Mouse (Mus musculus) granulocyte monocyte progenitor cell, adult 5-6 weeks (primary cell): ENCODE measurements around the gene Gm9999. TPM values are rescaled to one million over a fixed set of nuclear protein-coding genes. Genes with fewer than 3 reads are reported as not detected.
"Not testable (repeated sequence)": the region's sequence is repeated elsewhere in the genome, so short reads cannot be mapped to it uniquely, and the experiment has no call there.

Experiments used
- ATAC-seq: replicated peaks from 2 replicates; pipeline ENCODE4 v1.8.0; 2016; ENCODE audit warnings: mild to moderate bottlenecking, moderate TSS enrichment, inconsistent platforms; ENCODE audit not compliant: poor library complexity, severe bottlenecking
- total RNA-seq, 2 experiments: library from RNA; stranded (forward) in 1 of 2; stranded (reverse) in 1 of 2; fragments of 200-712, 200-1000 nt in 1 of 2; fragments of >200 nt in 1 of 2; fragmentation: Nextera tagmentation in 1 of 2; gene quantifications; 2 replicates each; pipeline ENCODE4 v1.2.3; 2014 to 2017

Gene Gm9999
- not detected in 2 replicates for total RNA-seq (2014; fragmentation: Nextera tagmentation)
- total RNA-seq (2017) = not detected in 2 replicates

DNA sequence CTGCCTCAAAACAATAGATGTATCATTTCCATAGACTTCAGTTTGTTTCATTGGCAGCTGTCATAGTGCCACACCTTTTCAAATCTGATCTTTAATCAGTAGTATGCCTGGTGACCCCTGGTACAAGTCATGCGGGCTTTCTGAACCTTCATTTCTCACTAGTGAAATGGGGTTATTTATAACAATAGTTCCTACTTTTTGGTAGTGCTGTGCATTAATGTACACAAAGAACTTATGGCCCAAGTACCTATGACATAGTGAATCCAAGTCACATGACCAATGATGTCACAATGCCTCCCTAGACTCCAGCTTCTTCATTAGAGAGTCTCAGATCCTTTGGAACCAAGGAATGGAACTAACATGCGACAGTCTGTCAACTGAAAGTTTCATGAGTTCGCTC, at the start of gene Gm9999:
Gene Gm9999 (plus strand): TSS at position 301 of the 400 bp plus-strand sequence.
- ATAC-seq = no peak

DNA sequence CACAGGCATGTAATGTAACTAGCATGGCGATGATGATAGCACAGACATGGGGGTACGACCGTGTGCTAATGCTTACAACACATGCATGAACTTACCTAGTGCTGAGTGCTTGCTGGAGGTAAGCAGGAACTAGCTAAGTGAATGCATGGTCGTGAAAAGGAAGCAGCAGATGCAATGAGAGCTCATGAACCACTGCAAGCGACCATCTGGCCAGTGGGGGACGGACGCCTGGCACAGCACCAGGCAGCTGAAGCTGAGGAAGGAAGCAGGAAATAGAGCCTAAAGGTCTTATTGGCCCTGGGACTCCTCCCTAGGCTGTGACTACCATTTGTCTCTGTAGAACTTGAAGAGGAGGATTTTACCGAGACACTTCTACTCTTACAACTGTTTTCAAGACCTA, 48.6 kb upstream of the Gm9999 start:
- peak; percentile 76 for ATAC-seq

DNA sequence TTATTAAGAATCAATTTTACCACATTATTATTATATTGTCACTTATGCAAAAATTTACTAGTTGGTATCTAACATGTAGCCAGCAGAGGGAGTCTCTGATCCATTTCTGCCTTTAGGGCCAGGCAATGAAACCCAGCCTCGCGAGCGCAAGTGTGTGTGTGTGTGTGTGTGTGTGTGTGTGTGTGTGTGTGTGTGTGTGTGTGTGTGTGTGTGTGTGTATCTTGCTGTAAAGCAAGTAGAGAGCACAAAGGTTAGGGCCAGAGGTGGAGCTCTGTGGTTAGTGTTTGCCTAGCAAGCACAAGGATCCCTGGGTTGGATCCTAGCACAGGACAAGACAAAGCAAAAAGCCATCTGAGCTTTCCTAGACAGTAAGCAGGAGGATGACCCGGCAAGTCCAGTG, 47.5 kb upstream of the Gm9999 start:
- peak; percentile 70 for ATAC-seq

DNA sequence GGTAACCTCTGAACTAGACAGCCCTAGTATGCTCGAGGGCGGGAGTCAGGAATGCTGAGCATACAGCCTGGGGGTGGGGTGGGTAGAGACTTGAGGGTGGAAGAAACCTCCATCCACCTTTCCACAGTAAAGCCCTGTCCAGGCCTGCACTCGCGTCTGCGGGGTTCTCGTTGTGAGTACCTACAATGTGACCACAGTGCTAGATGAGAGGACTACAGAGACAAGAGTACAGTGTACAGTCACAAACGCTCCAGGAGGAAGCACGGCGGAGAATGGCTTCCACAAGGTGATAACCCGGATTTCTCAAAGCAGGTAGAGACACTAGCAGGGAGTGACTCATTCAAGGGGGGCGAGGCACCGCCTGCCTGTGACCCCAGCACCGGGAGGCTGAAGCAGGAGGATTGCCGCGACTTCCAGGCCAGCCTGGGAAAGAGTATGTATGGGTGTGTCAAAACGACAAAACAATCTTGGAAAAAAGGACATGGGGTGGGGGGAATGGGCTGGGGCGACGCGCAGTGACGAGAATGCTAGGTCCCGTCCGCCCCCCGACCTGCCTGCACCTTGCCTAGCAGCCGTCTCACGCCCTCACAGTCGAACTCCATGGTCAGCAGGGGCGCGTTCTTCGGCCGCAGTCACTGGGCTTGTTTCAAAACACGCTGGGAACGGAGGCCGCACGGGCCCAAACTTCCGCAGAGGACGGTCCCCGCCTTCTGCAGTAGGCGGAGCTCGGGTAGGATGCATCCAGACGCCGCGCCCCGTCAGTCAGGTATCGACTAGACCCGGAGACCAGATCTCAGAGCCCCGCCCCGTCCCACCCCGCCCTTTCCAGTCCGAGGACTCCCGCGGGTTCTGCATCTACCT, 25.3 kb upstream of the Gm9999 start, which contains the start of gene Uevld:
Gene Uevld (minus strand): TSS at position 697 of the 861 bp plus-strand sequence.
- peak; percentile 94 for ATAC-seq

DNA sequence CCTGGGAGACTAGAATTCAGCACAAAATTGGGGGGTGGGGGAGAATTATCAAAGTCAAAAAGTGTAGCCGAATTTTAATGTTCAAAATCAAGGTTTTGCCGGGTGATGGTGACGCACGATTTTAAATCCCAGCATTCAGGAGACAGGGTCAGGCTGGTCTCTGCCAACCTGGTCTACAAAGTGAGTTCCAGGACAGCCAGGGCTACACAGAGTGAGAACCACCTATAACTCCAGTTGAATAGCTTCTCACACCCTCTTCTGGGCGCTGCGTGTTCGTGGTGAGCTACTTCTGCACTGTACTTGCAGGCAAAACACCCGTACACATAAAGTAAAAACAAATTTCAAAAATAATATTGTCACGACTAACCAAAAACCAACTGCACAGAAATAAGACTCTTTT, 24.5 kb upstream of the Gm9999 start:
- ATAC-seq = no peak

DNA sequence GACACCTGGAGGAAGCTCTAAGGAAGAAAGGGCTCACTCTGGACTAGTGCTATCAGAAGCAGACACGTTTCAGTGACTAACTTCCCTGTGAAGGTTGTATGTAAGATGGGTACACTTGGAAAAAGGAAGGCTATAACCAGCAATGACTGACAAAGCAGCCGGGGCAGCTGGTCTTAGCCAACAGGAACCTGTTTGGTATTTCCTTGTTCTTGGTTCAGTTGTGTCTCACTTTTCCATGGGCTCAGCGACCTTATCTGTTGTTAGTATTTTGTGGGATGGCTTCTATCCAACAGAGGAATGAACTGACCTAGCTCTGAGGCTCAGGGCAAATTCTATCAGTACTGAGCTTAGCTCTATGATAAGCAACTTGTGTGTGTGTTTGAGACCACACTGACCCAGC, 22.4 kb upstream of the Gm9999 start:
- no peak for ATAC-seq

DNA sequence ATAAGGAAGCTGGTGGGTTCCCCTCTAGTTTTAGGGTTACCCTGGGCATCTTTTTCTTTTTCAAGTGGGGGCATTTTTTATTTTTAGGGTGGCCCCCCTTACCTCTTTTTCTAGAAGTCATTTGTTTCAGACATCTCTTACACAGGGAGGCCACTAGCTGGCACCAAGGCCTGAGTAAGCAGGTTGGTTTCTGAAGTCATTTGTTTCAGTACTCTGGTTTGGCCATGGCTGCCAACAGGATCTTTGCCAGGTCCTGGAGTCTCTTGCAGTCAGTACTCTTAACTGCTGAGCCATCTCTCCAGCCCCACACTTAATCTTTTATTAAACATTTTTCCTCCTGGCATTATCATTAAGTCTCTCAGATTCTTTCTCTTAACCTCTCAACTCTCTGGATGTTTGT, 21.2 kb upstream of the Gm9999 start:
- no peak for ATAC-seq

DNA sequence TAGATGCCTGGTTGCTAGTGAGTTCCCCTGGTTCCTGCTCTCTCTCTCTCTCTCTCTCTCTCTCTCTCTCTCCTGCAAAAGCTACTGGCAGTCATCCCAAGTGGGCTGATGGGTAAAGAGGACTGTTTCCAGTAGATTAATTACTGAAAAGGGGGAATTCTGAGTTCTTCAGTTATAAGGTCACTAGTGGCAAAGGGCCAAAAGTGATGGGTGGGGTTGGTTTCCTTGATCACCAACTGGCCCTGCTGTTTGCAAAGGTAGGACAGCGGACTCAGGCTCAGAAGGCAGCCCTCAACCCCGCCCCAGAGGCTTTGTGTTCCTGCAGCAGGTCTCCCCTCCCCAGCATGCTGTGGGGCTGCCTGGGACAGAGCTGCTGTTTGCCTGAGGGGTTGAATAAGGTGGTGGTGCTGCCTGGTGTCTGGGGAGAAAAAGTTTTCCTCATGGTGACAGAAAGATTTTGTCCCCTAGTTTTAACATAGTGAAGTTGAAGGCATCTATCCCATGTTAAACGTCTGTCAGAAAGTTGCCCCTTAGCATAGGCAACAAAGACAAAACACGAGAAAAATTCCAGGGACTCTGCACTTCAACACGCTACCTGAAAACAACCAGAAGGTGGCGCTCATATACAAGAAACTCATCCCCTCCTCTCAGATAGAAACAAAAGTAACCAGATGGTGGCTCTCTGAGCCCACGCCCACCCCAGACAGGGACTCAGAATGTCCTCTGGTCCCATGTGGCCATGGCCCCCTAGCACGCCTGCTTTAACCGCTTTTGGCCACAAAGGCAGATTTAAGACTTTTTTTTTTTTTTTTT, 20.4 kb upstream of the Gm9999 start:
- ATAC-seq = peak; percentile 73

DNA sequence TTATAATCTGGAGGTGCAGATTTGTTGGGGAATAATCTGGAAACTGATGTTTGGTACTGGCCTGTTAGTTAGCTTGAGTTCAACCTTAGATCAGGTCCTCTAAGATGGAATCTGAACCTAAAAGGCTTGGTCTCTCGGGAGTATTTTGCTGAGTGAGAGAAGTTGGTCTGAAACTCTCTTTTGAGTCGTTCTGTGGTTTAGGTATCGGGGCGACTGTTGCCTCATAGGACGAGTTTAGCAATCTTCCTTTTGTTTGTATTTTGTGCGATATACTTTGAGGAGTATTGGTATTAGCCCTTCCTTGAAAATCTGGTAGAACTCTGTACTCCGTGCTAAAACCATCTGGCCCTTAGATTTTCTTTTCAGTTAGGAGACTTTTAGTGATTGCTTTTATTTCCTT, 19.3 kb upstream of the Gm9999 start:
- ATAC-seq = peak; percentile 67

DNA sequence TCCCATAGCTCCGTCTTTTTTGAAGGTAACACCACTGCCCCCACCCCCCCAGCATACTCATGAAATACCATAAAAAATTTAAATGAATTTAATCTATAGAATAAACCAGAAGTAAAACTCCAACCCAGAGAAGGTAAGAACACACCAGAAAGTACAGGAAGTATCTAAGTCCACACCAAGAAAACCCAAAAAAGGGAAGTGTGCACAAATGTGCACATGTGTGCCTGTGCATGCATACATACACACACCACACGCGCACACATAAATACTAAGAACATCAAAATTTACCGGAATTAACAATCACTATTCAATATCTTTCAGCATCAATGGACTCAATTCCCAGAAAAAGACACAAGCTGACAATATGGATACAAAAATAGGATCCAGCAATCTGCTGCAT, 13.5 kb upstream of the Gm9999 start:
- ATAC-seq = peak; percentile 76

DNA sequence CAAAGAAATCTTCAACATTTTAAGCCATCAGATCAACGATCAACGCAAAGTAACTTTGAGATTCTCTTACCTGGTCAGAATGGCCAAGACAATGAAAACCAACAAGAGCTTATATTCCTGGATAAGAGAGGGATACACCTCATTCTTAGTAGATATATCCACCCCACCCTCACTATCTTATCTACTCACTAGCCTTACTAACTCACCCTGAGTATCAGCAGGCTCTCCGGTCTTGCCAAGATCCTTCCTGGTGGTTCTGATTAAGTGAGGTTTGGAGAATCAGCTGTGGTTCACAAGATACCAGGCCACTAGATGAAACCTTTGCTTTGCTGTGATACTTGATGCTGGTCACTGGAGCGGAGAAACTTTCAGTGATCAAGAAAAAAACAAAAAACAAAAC, 8.7 kb upstream of the Gm9999 start:
- no peak for ATAC-seq

DNA sequence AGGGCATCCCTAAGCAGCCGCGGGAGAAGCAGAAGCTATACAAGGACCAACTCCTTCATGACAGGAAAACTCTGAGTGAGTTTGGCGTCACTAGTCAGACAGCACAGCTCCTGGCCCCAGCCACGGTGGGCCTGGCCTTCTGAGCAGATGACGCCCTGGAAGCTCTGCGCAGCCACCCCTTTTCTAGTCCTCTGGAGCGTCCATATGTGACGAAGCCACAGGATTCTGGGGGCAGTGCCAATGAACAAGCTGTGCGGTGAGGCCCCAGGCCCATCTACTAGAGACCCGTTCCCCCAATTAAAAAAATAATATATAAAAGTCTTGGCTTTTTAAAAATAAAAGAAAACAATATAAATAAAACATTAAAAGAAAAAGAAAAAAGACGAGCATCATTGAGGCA, 7.9 kb upstream of the Gm9999 start:
- ATAC-seq = no peak

DNA sequence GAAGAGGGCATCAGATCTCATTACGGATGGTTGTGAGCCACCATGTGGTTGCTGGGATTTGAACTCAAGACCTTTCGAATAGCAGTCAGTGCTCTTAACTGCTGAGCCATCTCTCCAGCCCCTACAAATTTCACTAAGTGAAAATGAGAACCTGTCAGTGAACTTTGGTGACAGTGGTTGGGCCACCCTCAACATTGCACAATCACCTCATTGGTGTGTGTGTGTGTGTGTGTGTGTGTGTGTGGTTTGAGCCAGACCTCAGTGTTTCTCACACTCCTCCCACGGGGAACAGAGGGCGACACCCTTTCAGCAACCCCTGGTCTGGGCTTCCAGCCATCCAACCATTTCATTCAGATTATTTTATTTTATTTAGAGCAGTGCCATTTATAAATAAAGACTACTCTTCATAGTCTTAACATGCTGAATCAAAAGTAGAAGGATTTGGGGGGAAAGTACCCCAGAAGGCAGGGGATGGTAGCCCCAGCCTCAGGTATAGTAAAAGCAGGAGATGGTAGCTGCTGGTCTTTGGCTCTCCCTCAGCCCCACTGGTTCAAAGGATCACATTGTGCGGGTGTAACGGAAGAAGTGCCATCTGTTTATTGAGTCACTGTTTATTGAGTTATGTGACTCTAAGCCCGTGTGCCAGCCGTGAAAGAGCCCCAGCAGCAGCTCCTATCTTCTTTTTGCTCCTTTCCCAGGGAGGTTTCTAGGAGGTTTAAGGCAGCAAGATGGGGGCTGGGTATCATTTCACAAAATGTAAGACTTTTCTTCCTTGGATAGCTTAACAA, 2.5 kb downstream of the Gm9999 start:
- peak; percentile 94 for ATAC-seq

DNA sequence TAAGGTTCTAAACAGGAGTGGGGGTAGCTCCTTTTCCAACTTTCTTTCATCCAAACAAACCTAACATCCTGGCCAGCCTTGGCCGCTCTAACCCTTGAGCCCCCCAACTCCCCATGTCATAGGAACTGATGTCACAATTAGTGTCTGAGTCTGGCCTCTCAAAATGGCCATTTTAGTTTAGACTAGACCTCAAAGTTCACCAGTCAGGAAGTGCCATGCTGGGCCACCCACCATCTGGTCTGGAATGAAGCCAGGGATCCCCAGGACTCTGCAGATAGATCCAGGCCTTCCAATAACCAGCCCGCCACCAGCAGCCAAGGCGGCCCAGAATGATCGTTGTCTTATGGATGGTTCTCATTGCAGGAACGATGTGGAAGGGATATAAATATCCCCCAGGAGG, 3.3 kb downstream of the Gm9999 start:
- peak; percentile 50 for ATAC-seq

DNA sequence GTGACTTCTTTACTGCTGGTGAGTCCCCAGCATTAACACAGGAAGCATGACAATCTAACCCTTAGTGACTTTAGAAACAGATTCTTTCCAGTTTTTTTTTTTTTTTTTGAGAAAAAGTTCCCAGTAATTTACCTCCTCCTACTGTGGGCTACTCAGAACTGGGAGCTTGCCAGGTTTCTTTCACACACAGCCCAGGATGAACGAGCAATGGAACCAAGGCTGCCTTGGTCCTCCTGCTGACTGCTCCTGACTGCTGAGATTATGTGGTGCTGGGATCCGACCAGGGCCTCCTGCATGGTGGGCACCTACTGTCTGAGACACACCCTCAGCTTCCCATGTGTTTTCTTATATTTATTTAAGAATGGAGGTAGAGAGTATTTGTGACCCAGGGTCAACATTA, 3.7 kb downstream of the Gm9999 start:
- ATAC-seq = no peak

DNA sequence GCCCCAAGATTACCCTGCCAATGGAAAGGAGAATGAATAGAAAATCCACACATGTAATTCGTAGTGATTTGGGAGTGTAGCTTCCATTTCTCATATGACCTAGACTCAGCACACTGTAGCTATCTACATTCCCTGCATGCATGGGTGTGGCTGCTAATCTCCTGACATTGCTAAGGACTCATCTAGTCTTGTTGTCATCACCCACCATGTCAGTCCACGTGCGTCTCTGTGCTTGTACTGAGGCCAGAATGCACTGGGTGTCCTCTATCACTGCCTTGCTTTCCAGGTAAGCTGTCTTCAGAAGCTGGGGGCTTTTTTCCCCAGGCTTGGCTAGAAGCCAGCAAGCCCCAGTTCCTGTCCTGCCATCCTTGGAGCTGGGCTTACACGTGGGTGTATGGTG, 6.0 kb downstream of the Gm9999 start:
- ATAC-seq = not testable (repeated sequence)

DNA sequence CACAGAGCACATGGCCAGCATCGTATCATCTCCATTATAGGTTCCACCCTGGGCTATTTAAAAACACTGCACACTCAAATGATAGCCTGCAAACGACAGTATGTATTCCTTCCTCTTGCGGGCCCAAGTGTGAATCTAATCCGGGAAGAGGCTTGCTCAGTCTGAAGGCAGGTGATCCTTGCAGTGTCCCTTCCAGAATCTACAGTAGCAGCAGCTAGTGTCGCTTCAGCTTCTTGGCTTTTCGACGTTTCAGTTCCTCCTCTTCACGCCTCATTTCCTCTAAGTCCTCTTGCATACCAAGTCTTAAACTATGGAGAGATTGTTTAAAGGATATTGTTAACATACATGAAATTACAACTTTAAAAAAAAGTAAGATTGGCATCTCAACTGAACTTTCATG, 9.7 kb downstream of the Gm9999 start:
- peak; percentile 81 for ATAC-seq

DNA sequence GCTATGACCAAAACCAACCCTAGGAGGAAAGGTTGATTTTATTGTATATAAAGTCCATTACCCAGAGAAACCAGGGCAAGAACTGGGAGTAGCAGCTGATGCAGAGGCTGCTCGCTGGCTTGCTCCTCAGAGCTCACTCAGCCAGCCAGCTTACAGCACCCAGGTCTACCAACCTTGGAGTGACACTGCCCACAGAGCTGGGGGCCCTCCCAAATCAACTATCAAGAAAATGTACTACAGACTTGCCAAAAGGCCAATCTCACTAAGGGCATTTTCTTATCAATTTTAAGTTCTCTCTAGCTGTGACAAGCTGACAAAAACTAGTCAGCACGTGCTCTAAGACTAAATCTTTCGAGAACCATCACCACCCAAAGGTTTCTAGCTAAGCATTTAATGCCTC, 12.2 kb downstream of the Gm9999 start:
- no peak for ATAC-seq

DNA sequence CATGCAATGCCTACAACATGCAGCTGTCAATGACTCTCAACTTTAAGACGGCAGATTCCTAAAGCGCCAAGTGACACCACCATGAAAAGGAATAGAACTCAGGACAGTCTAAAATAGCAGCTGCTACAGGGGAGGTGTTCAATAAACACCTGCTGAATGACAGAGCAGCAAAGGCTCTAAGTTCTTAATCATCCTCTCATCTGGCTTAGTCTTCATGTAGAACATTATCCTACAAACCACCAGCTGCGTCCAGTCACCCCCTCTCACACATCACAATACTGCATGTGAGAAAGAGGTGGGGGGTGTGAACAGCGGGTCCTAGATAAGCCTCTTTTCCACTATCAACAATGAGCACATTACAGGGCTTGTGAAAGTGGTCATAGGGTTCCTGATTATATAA, 13.6 kb downstream of the Gm9999 start:
- no peak for ATAC-seq

DNA sequence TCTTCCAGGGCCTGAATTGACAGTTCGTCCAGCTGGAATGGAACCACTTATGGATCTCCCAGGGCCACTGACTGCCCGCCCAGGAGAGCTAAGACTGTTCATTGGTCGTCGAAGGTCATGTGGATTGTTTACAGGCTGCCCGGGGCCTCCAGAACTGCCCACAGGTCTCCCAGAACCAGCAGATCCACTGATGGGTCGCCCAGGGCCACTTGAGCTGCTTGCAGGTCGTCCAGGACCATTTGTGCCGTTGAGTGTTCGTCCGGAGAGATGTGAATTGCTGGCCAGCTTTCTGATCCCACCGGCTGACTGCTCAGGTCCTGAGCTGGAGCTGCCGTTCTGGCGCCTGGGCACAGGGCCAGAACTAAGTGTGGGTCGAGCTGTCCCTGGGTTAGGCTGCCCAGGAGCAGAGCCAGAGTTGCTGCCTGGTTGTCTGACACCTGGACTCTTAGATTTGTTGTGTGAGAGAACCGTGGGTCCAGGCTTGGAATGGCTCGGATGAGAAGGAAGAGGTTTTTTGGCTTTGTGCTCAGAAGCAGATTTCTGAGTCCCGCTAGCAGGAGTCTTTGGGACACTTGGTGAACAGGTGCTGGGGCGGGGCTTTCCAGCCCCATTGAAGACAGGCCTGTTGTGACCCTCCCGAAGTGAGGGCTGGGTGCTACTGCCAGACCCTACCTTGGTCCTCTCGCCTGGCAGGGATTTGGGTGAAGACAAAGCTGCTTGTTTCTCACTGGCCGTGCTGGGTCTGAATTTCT, 14.4 kb downstream of the Gm9999 start:
- no peak for ATAC-seq
